Mouse (Mus musculus) cerebellum, adult 2 months (tissue): ENCODE data around the gene Pou4f2.

Experiments
- CTCF ChIP-seq: fragments of 200-500 bp; IDR thresholded peaks from 2 replicates; pipeline ENCODE4 v1.5.1; 2011; ENCODE audit warnings: low read depth, mild to moderate bottlenecking, control low read depth, low read length, moderate library complexity, borderline replicate concordance; ENCODE audit not compliant: insufficient read depth
- POLR2A ChIP-seq: fragments of 200-500 bp; IDR thresholded peaks from 2 replicates; pipeline ENCODE4 v1.6.1; 2011; ENCODE audit warnings: low read length, control low read depth, borderline replicate concordance; ENCODE audit not compliant: insufficient read depth

GRCm38 (mm10) chr8:78390756-78391155 lies 45.7 kb downstream of the Pou4f2 start:
- no peak for TF ChIP-seq CTCF
- TF ChIP-seq POLR2A: no peak
